Comparison of ENCODE assay signal across 13 mouse cellular contexts in the genomic region with DNA sequence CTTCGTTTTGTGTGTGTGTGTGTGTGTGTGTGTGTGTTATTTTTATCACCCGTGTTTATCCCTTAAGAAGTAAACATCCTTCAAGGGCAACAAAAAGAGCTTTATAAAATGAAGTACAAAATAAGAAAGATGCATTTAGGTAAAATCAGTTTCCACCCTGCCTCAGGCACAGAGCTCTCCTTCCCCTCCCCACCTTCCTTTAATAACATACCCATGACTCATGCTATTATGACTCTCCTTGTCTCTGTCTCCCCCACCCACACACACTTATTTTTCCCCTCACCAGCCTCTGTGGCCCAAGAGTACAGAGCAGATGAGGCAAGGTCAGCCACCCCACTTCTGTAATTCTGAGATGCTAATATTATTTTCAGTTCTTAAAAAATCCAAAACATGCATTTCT.
"Had no signal": no experiment of that assay in that cellular context is flagged by ENCODE, and none has a peak within 500 bp of the region (broad histone marks: within the 10 kb centered on the region; RNA-seq: fewer than 3 reads in every experiment).

No protein-coding gene starts in this region.

- H3K9ac ChIP-seq: limb, embryonic 15.5 days; liver, embryonic 12.5 days; lung, embryonic 14.5 days had no signal

- H3K27ac ChIP-seq: layer of hippocampus, adult 2 months; limb, embryonic 15.5 days; liver, embryonic 12.5 days; midbrain, embryonic 10.5 days had no signal

- H3K4me2 ChIP-seq: limb, embryonic 15.5 days; liver, embryonic 12.5 days; lung, embryonic 14.5 days had no signal

- H3K4me1 ChIP-seq: liver, embryonic 12.5 days; midbrain, embryonic 10.5 days had no signal

- DNase-seq: kidney, adult 18-20 months; kidney, postnatal 10 days; kidney, postnatal 4 days; lung, embryonic 14.5 days; lung, postnatal 10 days; lung, postnatal 4 days; spleen, adult 18-20 months; thymus, adult 18-20 months; thymus, postnatal 14 days had no signal

- H3K27me3 ChIP-seq: limb, embryonic 15.5 days; liver, embryonic 12.5 days had no signal

- H3K9me3 ChIP-seq: limb, embryonic 15.5 days; liver, embryonic 12.5 days; midbrain, embryonic 10.5 days had no signal

- ATAC-seq: liver, embryonic 12.5 days had no signal

- H3K4me3 ChIP-seq: layer of hippocampus, adult 2 months; limb, embryonic 15.5 days; liver, embryonic 12.5 days; midbrain, embryonic 10.5 days had no signal

- H3K36me3 ChIP-seq: limb, embryonic 15.5 days; liver, embryonic 12.5 days; midbrain, embryonic 10.5 days had no signal
